Mouse (Mus musculus) right cerebral cortex, postnatal 36 days (tissue): Measurements from ENCODE around the gene Fbxo8.

Source experiments
- DNase-seq, 2 experiments: peaks; one replicate each; pipeline ENCODE4 v3.0.0; 2022; ENCODE audit warnings: low spot score in 2 of 2, mixed read lengths in 1 of 2

Fbxo8 gene

GRCm38 (mm10) chr8:56611736-56612135, 60.8 kb downstream of the Fbxo8 start:
- no peak for DNase-seq

DNA sequence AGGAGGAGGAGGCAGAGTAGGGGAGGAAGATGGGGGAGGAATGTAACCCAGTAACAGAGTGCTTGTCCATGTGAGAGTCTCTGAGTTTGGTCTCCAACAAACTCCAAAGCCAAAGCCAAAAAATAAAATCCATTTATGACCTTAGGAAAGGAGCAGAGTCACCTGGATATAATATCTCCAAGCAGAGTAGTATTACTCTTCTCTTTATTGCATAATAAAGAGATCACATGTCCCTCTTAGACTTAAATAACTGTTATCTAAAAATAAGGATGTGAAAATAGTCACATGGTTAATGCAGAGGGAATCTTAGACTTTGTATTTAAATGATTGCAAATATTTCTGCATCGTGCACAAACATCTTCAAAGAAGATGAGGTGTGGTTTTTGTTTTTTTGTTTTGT, 63.3 kb downstream of the Fbxo8 start:
- DNase-seq: no peak

DNA sequence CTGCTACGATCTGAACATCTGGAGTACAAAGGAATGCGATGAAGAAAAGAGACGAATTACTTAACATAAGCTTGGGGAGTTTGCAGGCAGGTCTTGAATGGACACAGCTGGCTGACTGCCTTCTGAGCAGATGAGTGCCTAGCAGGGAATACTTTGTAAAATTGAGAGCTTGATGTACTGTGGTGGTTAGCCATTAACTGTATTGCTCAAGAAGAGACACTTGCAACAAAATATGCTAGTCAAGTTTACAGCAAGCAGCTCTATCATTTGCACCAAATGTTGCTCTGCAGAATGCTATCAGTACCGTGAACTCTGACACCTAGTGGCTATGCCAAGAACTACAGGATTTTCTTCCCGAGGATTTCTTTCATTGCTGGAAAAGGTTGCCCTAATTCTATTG, 64.1 kb downstream of the Fbxo8 start:
- DNase-seq: no peak

GRCm38 (mm10) chr8:56616260-56616659, 65.4 kb downstream of the Fbxo8 start:
- no peak for DNase-seq

DNA sequence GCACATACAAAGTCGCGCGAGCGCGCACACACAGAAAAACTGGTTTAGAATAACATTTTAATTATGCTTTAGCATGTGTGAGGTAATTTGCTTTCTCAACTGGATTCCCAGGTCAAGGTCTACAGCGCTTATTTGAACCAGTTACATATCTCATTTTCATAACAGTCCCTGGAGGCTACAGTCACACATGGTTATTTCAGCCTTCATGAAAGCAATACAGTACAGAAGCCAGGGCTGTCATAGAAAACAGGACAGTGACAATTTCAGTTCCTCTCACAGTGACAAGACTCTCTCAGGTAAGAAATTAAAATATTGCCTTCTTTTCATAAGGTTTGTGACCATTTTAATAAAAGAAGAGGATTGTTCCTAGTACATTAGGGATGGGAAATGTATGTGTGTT, 66.4 kb downstream of the Fbxo8 start:
- DNase-seq: no peak

- DNase-seq: no peak
Observed at GRCm38 (mm10) chr8:56619056-56619455, 68.2 kb downstream of the Fbxo8 start.

DNA sequence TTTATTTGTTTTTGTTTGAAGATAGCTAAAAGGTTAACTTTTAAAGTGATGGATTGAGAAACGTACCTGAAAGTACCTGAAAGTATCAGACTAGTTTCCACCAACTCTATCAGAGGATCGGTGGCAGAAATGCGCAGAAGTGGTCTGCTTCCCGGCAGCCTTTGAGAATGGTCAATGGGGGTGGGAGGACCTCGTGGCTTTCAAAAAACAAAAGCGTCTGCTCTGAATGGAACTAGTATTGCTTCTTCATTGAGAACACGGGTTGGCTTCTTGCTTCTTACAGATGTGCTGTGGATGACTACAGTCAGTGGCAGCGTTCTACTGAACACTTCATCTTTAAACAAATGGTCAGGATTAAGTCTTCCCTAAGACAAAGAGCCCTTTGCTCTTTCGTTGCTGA, 68.7 kb downstream of the Fbxo8 start:
- no peak for DNase-seq

DNA sequence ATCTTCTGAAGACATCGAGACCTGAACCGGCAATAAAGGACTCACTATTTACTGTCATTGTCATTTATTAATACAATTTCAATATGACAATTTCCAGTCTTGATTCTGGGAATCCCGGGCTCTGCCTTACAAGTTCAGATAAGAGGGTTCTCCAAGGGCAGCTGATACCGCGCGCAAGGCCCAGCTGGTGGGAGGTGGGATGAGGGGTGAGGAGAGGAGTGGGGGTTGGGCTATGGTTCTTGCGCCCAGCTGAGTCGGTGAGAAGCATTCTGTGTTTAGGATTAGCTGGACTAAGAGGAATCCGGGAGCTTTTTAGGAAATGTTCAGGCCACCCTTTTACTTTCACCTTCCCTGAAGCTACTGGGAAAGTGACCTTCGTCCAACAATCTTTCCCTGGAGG, 69.8 kb downstream of the Fbxo8 start:
- DNase-seq: no peak

GRCm38 (mm10) chr8:56621093-56621492, 70.2 kb downstream of the Fbxo8 start:
- DNase-seq: no peak

DNA sequence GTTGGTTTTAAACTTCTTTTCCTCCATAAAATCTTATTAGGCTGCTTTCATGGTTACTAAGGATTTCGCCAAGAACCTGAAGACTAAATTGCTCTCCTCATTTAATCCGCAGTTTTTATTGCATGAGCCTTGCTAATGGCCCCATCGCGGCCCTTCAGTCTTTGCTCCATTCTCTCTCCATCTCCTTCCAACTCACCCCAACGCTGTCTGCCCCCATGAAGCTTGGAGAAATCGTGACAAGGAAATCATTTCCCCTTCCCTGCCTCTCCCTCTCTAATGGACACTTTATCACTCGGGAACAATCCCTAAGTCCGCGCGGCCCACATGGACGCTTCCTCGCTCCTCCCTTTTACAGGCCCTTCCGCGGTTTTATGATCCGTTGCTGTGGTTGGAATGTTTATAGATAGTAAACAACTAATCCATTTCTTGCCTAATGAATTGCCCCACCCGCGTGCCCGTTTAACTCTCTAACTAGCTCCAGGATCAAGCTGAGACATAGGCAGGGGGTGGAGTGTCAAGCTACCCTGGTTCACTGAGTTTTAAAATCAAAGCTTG, 71.7 kb downstream of the Fbxo8 start:
- no peak for DNase-seq

DNA sequence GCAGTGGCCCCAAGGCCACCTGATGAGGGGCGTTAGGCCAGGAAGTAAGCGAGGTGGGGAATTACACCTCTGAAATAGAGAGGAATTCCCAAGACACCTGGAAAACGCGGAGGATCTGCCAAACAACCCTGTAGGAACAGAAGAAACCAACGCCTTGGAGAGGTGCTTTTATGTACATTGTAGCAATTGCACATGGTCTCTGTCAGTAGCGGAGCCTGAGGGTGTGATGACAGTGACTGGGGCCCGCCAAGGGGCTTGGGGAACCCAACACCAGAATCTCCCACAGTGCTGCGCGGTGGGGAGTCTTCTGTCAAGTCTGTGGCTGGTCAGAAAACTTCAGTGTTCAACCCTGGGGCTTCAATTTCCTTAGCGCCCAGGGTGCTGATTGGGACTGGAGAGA, 72.5 kb downstream of the Fbxo8 start:
- no peak for DNase-seq

- no peak for DNase-seq
Observed at GRCm38 (mm10) chr8:56629160-56629559, 78.3 kb downstream of the Fbxo8 start.

DNA sequence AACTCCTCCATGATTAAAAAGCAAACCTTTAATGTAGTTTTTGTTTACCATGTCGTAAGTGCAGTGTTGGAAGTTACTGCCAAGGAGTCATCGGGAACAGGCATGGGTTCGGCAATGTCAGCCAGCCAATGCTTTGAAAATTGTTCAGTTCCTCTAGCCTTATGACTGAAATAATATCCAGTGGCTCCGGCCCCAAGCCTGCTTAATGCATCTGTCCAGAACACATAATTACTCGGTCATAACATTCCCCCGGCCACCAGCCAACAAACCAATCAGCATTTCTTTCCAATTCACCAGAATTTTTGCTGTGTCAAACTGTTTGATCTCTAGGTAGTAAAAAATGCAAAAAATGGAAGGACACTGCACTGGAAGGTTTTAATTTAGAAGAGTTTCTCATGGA, 88.4 kb downstream of the Fbxo8 start:
- DNase-seq: no peak
